In the genomic region with DNA sequence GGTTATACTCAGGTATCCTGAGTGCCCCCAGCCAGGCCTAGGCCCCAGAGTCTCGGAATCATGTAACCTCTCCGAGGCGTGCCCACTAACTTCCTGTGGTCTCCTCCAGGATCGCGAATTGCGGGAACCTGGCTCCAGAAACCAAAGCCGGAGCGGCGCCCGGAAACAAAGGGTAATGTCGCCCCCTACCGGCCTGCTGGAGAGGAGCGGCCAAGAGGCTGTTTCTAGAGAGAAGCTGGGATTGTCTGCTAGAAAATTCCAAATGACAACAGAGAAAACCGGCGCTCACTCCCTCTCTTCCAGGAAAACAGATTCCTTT, we compare ENCODE assay signal across 8 mouse cellular contexts. TPM values are rescaled to one million over a fixed set of nuclear protein-coding genes. Genes with fewer than 3 reads are reported as not detected.
DNase-seq lines count a peak whose midpoint lies in the region; ATAC-seq lines count a peak whose summit lies in the region.

No protein-coding gene starts in this region.

- H3K4me3 ChIP-seq in forebrain, embryonic 13.5 days, result peak overlapping the region; percentile 49
- peak overlapping the region; percentile 47 for H3K4me3 ChIP-seq in hindbrain, embryonic 12.5 days

- 0% methylated on average over 15 of the region's 15 CpGs for WGBS in forebrain, embryonic 13.5 days
- 0% methylated on average over 15 of the region's 15 CpGs for WGBS in hindbrain, embryonic 12.5 days

- H3K4me1 ChIP-seq in forebrain, embryonic 13.5 days, result peaks cover 27% of the 10 kb centered on the region
- peaks cover 15% of the 10 kb centered on the region; the same call in 1 of the 2 replicates for H3K4me1 ChIP-seq in hindbrain, embryonic 12.5 days

- peak; percentile 43 for ATAC-seq in forebrain, embryonic 13.5 days
- peak; percentile 32 for ATAC-seq in hindbrain, embryonic 12.5 days (ENCODE audit: low FRiP score)
- no peak for ATAC-seq in megakaryocyte-erythroid progenitor cell, adult 5-6 weeks (replicated peaks; ENCODE audit: low FRiP score, low TSS enrichment, poor library complexity, severe bottlenecking)

- H3K27me3 ChIP-seq in forebrain, embryonic 13.5 days, result peaks cover 67% of the 10 kb centered on the region
- H3K27me3 ChIP-seq in hindbrain, embryonic 12.5 days, result peaks cover 65% of the 10 kb centered on the region

- peak overlapping the region; percentile 66 for H3K9ac ChIP-seq in forebrain, embryonic 13.5 days
- peak overlapping the region; percentile 64 for H3K9ac ChIP-seq in hindbrain, embryonic 12.5 days

- H3K36me3 ChIP-seq in forebrain, embryonic 13.5 days (ENCODE audit: poor library complexity, severe bottlenecking), result no peaks in the 10 kb centered on the region
- no peaks in the 10 kb centered on the region for H3K36me3 ChIP-seq in hindbrain, embryonic 12.5 days

- no peaks in the 10 kb centered on the region for H3K9me3 ChIP-seq in forebrain, embryonic 13.5 days (replicated peaks)
- H3K9me3 ChIP-seq in hindbrain, embryonic 12.5 days (replicated peaks), result no peaks in the 10 kb centered on the region

- peak overlapping the region; percentile 79 for H3K4me2 ChIP-seq in forebrain, embryonic 13.5 days
- H3K4me2 ChIP-seq in hindbrain, embryonic 12.5 days (replicated peaks), result peak overlapping the region; percentile 91

- peak; percentile 82 for DNase-seq in MN1 (ENCODE audit: low spot score)
- DNase-seq in c-Kit-positive CD71-positive TER-119-positive erythroid progenitor cells, embryonic 14.5 days (ENCODE audit: low spot score), result peak; percentile 38
- peak; percentile 71 to 74 for DNase-seq in layer of hippocampus, postnatal 14 days (ENCODE audit: low spot score in 2 of 2)
- peak; percentile 78 for DNase-seq in lung, postnatal 14 days
- DNase-seq in right cerebral cortex, adult 18-20 months, result peak; percentile 70

- no peak overlapping the region for H3K27ac ChIP-seq in forebrain, embryonic 13.5 days
- no peak overlapping the region for H3K27ac ChIP-seq in hindbrain, embryonic 12.5 days

RNA-seq across cellular contexts. Expression of gene Chrnd, which starts 3.4 kb away (rescaled TPM):
- polyA plus RNA-seq in forebrain, embryonic 13.5 days (2015; fragmentation: Nextera tagmentation; extraction: Ambion mirVana), result not detected in 2 replicates
- 0.14 and 0.64 TPM in 2 replicates for polyA plus RNA-seq in hindbrain, embryonic 12.5 days (2016; fragmentation: Nextera tagmentation; extraction: Ambion mirVana)
- not detected for total RNA-seq in layer of hippocampus, postnatal 14 days (2021)
- not detected in 2 replicates for total RNA-seq in megakaryocyte-erythroid progenitor cell, adult 5-6 weeks (2014; fragmentation: Nextera tagmentation)
- not detected in 2 replicates for total RNA-seq in megakaryocyte-erythroid progenitor cell, adult 5-6 weeks (2017)

RNA-seq across cellular contexts. Expression of gene Prss56, which starts 3.9 kb away (rescaled TPM):
- 0.17 TPM in 1 of 2 replicates, not detected in the other for polyA plus RNA-seq in forebrain, embryonic 13.5 days (2015; fragmentation: Nextera tagmentation; extraction: Ambion mirVana)
- 3.6 and 9.3 TPM in 2 replicates for polyA plus RNA-seq in hindbrain, embryonic 12.5 days (2016; fragmentation: Nextera tagmentation; extraction: Ambion mirVana)
- total RNA-seq in layer of hippocampus, postnatal 14 days (2021), result under 1 TPM; 0.62 to 0.91 TPM
- total RNA-seq in megakaryocyte-erythroid progenitor cell, adult 5-6 weeks (2014; fragmentation: Nextera tagmentation), result not detected in 2 replicates
- not detected in 2 replicates for total RNA-seq in megakaryocyte-erythroid progenitor cell, adult 5-6 weeks (2017)

RNA-seq across cellular contexts. Expression of gene Chrng, which starts 17.5 kb away (rescaled TPM):
- not detected in 2 replicates for polyA plus RNA-seq in forebrain, embryonic 13.5 days (2015; fragmentation: Nextera tagmentation; extraction: Ambion mirVana)
- 0.90 and 3.0 TPM in 2 replicates for polyA plus RNA-seq in hindbrain, embryonic 12.5 days (2016; fragmentation: Nextera tagmentation; extraction: Ambion mirVana)
- not detected for total RNA-seq in layer of hippocampus, postnatal 14 days (2021)
- total RNA-seq in megakaryocyte-erythroid progenitor cell, adult 5-6 weeks (2014; fragmentation: Nextera tagmentation), result not detected in 2 replicates
- total RNA-seq in megakaryocyte-erythroid progenitor cell, adult 5-6 weeks (2017), result not detected in 2 replicates

RNA-seq across cellular contexts. Expression of gene Eif4e2, which starts 26.7 kb away (rescaled TPM):
- polyA plus RNA-seq in forebrain, embryonic 13.5 days (2015; fragmentation: Nextera tagmentation; extraction: Ambion mirVana), result 103 and 108 TPM in 2 replicates
- polyA plus RNA-seq in hindbrain, embryonic 12.5 days (2016; fragmentation: Nextera tagmentation; extraction: Ambion mirVana), result 148 and 150 TPM in 2 replicates
- 10 to 100 TPM; 73.0 to 81.0 TPM for total RNA-seq in layer of hippocampus, postnatal 14 days (2021)
- 104 and 149 TPM in 2 replicates for total RNA-seq in megakaryocyte-erythroid progenitor cell, adult 5-6 weeks (2014; fragmentation: Nextera tagmentation)
- total RNA-seq in megakaryocyte-erythroid progenitor cell, adult 5-6 weeks (2017), result 241 and 258 TPM in 2 replicates

RNA-seq across cellular contexts. Expression of gene Ecel1, which starts 30.7 kb away (rescaled TPM):
- 20.0 and 20.2 TPM in 2 replicates for polyA plus RNA-seq in forebrain, embryonic 13.5 days (2015; fragmentation: Nextera tagmentation; extraction: Ambion mirVana)
- polyA plus RNA-seq in hindbrain, embryonic 12.5 days (2016; fragmentation: Nextera tagmentation; extraction: Ambion mirVana), result 29.2 and 33.6 TPM in 2 replicates
- total RNA-seq in layer of hippocampus, postnatal 14 days (2021), result 1 to 10 TPM; 3.6 to 4.4 TPM
- not detected in 2 replicates for total RNA-seq in megakaryocyte-erythroid progenitor cell, adult 5-6 weeks (2014; fragmentation: Nextera tagmentation)
- total RNA-seq in megakaryocyte-erythroid progenitor cell, adult 5-6 weeks (2017), result not detected in 2 replicates
